Mouse (Mus musculus) spleen, adult 2 months (tissue): Measurements from ENCODE around the gene Plaur.

Experiments used
- CTCF ChIP-seq: fragments of 200-500 bp; IDR thresholded peaks from 2 replicates; pipeline ENCODE4 v1.5.1; 2011; ENCODE audit warnings: mild to moderate bottlenecking, inconsistent platforms; ENCODE audit not compliant: insufficient read depth, insufficient read length, insufficient replicate concordance; ENCODE audit errors: extremely low read depth
- POLR2A ChIP-seq: fragments of 200-500 bp; IDR thresholded peaks from 2 replicates; pipeline ENCODE4 v1.6.1; 2011; ENCODE audit warnings: low read depth, low read length, inconsistent platforms

DNA sequence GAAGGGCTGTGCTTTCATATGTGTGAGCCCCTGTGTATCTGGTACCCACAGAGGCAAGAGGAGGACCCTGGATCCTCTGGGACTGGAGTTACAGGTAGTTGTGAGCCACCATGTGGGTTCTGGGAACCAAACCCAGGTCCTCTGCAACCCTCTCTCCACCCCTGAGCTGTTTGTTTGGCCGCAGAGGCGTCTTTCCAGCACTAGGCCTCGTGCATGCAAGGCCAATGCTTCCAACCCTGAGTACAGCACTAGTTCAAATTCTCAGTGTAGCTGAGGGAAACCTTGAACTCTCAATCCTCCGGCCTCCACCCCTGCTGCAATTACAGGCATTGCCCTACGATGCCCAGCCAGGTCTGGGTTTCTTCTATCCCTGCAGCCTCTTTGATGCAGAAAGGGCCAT is 33.6 kb upstream of the Plaur start:
- TF ChIP-seq CTCF (no peak), POLR2A (no peak)
